Mouse (Mus musculus) limb, embryonic 13.5 days (tissue): ENCODE results near the gene Clock. TPM values are rescaled to one million over a fixed set of nuclear protein-coding genes. Genes with fewer than 3 reads are reported as not detected.

ENCODE experiments used
- ATAC-seq: fragments of 200-750 bp; cut with Nextera tagmentation; 2 replicates; pipeline ENCODE4 v1.8.0; 2017; ENCODE audit warnings: low read depth, moderate number of reproducible peaks, moderate TSS enrichment; ENCODE audit not compliant: low FRiP score
- H3K27ac ChIP-seq: fragments of 300-500 bp; sonication (generic); 2 replicates; pipeline ENCODE4 v1.5.1; 2015; ENCODE audit warnings: inconsistent platforms, mild to moderate bottlenecking, moderate library complexity
- H3K27me3 ChIP-seq: fragments of 300-500 bp; sonication (generic); 2 replicates; pipeline ENCODE4 v1.6.1; 2015; ENCODE audit warnings: mild to moderate bottlenecking, inconsistent platforms
- H3K36me3 ChIP-seq: fragments of 300-500 bp; sonication (generic); 2 replicates; pipeline ENCODE4 v1.6.1; 2015; ENCODE audit warnings: inconsistent platforms, mild to moderate bottlenecking, moderate library complexity
- H3K4me1 ChIP-seq: fragments of 300-500 bp; sonication (generic); 2 replicates; pipeline ENCODE4 v1.6.1; 2015; ENCODE audit warnings: inconsistent platforms
- H3K4me2 ChIP-seq: fragments of 300-500 bp; sonication (generic); replicated peaks from 2 replicates; pipeline ENCODE4 v1.6.1; 2015; ENCODE audit warnings: inconsistent platforms, mild to moderate bottlenecking, moderate library complexity
- H3K4me3 ChIP-seq: fragments of 300-500 bp; sonication (generic); 2 replicates; pipeline ENCODE4 v1.5.1; 2015; ENCODE audit warnings: moderate library complexity, mild to moderate bottlenecking, inconsistent platforms
- H3K9ac ChIP-seq: fragments of 300-500 bp; sonication (generic); 2 replicates; pipeline ENCODE4 v1.6.1; 2015; ENCODE audit warnings: mild to moderate bottlenecking, inconsistent platforms
- H3K9me3 ChIP-seq: fragments of 300-500 bp; sonication (generic); 2 replicates; pipeline ENCODE4 v1.6.1; 2016; ENCODE audit warnings: inconsistent platforms
- WGBS: fragments of 180-500 bp; shearing (Covaris S2); methylation state at CpG from one replicate; pipeline ENCODE4 v1.1.7; 2015; 5-methylcytosine and 5-hydroxymethylcytosine counted together
- polyA plus RNA-seq: library from polyadenylated mRNA; unstranded; fragments of >200 nt; fragmentation: Nextera tagmentation; extraction: Ambion mirVana; gene quantifications from 2 replicates; pipeline ENCODE4 v1.2.1, GENCODE M21; 2015

Clock gene
- polyA plus RNA-seq, 1 experiment from 2014 or later = 13.9 TPM

GRCm38 (mm10) chr5:76308206-76308605, 3.6 kb upstream of the Clock start:
- no peak for ATAC-seq
- no peak overlapping the region for H3K4me3 ChIP-seq

GRCm38 (mm10) chr5:76306261-76306660, 1.7 kb upstream of the Clock start:
- H3K9me3 ChIP-seq = no peaks in the 10 kb centered on the region

More at GRCm38 (mm10) chr5:76308206-76308605, 3.6 kb upstream of the Clock start:
- H3K36me3 ChIP-seq = no peaks in the 10 kb centered on the region
- WGBS = 61% methylated on average over 2 of the region's 2 CpGs
- H3K27me3 ChIP-seq = no peaks in the 10 kb centered on the region
- H3K27ac ChIP-seq = no peak overlapping the region
- H3K4me2 ChIP-seq = no peak overlapping the region
- peaks cover 9% of the 10 kb centered on the region for H3K4me1 ChIP-seq
- H3K9ac ChIP-seq = no peak overlapping the region
- no peaks in the 10 kb centered on the region for H3K9me3 ChIP-seq

GRCm38 (mm10) chr5:76305616-76306015, 1.0 kb upstream of the Clock start:
- Histone ChIP-seq H3K4me2 (peak overlapping the region; percentile 82), H3K27me3 (no peaks in the 10 kb centered on the region), H3K9me3 (no peaks in the 10 kb centered on the region), H3K9ac (0 out of 2 replicates have a peak overlapping the region, but pooled peaks have one; percentile 87), H3K4me1 (peaks cover 28% of the 10 kb centered on the region), H3K4me3 (peak overlapping the region; percentile 70), H3K27ac (no peak overlapping the region), H3K36me3 (no peaks in the 10 kb centered on the region)
- ATAC-seq = no peak
- 3% methylated on average over 8 of the region's 8 CpGs for WGBS

More at GRCm38 (mm10) chr5:76306261-76306660, 1.7 kb upstream of the Clock start:
- no peaks in the 10 kb centered on the region for H3K36me3 ChIP-seq
- ATAC-seq = no peak
- H3K27me3 ChIP-seq = no peaks in the 10 kb centered on the region
- peaks cover 22% of the 10 kb centered on the region for H3K4me1 ChIP-seq
- 60% methylated on average over 3 of the region's 3 CpGs for WGBS
- H3K4me2 ChIP-seq = no peak overlapping the region
- H3K9ac ChIP-seq = no peak overlapping the region
- H3K4me3 ChIP-seq = no peak overlapping the region
- H3K27ac ChIP-seq = no peak overlapping the region

GRCm38 (mm10) chr5:76303745-76304451, 694 bp downstream of the Clock start:
- H3K9me3 ChIP-seq = no peaks in the 10 kb centered on the region
- H3K4me1 ChIP-seq = peaks cover 28% of the 10 kb centered on the region
- peak; percentile 73 for ATAC-seq
- H3K9ac ChIP-seq = peak overlapping the region; percentile 87
- H3K36me3 ChIP-seq = no peaks in the 10 kb centered on the region
- H3K27me3 ChIP-seq = no peaks in the 10 kb centered on the region
- H3K27ac ChIP-seq = peak overlapping the region; percentile 96
- peak overlapping the region; percentile 70 for H3K4me3 ChIP-seq
- under 1% methylated on average over 77 of the region's 100 CpGs for WGBS
- H3K4me2 ChIP-seq = peak overlapping the region; percentile 82

- no peaks in the 10 kb centered on the region for H3K9me3 ChIP-seq
- peak overlapping the region; percentile 70 for H3K4me3 ChIP-seq
- no peaks in the 10 kb centered on the region for H3K36me3 ChIP-seq
- H3K4me1 ChIP-seq = peaks cover 28% of the 10 kb centered on the region
- peak overlapping the region; percentile 96 for H3K27ac ChIP-seq
- peak overlapping the region; percentile 87 for H3K9ac ChIP-seq
- peak overlapping the region; percentile 82 for H3K4me2 ChIP-seq
- 5% methylated on average over 11 of the region's 11 CpGs for WGBS
- no peaks in the 10 kb centered on the region for H3K27me3 ChIP-seq
- ATAC-seq = no peak
These were observed 1.2 kb downstream of the Clock start for GRCm38 (mm10) chr5:76303379-76303744.

GRCm38 (mm10) chr5:76302009-76302408, 2.6 kb downstream of the Clock start:
- Histone ChIP-seq H3K27me3 (no peaks in the 10 kb centered on the region), H3K4me1 (peaks cover 28% of the 10 kb centered on the region), H3K27ac (no peak overlapping the region), H3K9ac (no peak overlapping the region), H3K9me3 (no peaks in the 10 kb centered on the region), H3K4me2 (no peak overlapping the region), H3K4me3 (no peak overlapping the region), H3K36me3 (no peaks in the 10 kb centered on the region)
- no peak for ATAC-seq
- WGBS = 84% methylated on average over 2 of the region's 2 CpGs

GRCm38 (mm10) chr5:76289234-76289691, 15.3 kb downstream of the Clock start:
- 83% methylated on average over 8 of the region's 8 CpGs for WGBS
- H3K4me3 ChIP-seq = no peak overlapping the region
- H3K4me2 ChIP-seq = no peak overlapping the region
- no peaks in the 10 kb centered on the region for H3K9me3 ChIP-seq
- ATAC-seq = no peak
- H3K4me1 ChIP-seq = no peaks in the 10 kb centered on the region
- H3K27ac ChIP-seq = no peak overlapping the region
- H3K36me3 ChIP-seq = no peaks in the 10 kb centered on the region; the same call in 1 of the 2 replicates
- H3K27me3 ChIP-seq = no peaks in the 10 kb centered on the region
- H3K9ac ChIP-seq = no peak overlapping the region; the same call in 1 of the 2 replicates

- no peaks in the 10 kb centered on the region for H3K27me3 ChIP-seq
- no peaks in the 10 kb centered on the region for H3K4me1 ChIP-seq
- H3K4me2 ChIP-seq = no peak overlapping the region
- no peak overlapping the region for H3K27ac ChIP-seq
- WGBS = 89% methylated on average over 3 of the region's 3 CpGs
- no peak overlapping the region for H3K9ac ChIP-seq
- H3K9me3 ChIP-seq = no peaks in the 10 kb centered on the region
- no peaks in the 10 kb centered on the region; the same call in 1 of the 2 replicates for H3K36me3 ChIP-seq
- no peak for ATAC-seq
- no peak overlapping the region for H3K4me3 ChIP-seq
These were observed 16.3 kb downstream of the Clock start for GRCm38 (mm10) chr5:76288256-76288655.

GRCm38 (mm10) chr5:76287062-76287461, 17.5 kb downstream of the Clock start:
- Histone ChIP-seq H3K4me2 (no peak overlapping the region), H3K4me3 (no peak overlapping the region), H3K9ac (no peak overlapping the region), H3K4me1 (peaks cover 3% of the 10 kb centered on the region), H3K27ac (no peak overlapping the region), H3K9me3 (no peaks in the 10 kb centered on the region), H3K27me3 (no peaks in the 10 kb centered on the region), H3K36me3 (no peaks in the 10 kb centered on the region; the same call in 1 of the 2 replicates)
- no peak for ATAC-seq
- 75% methylated on average over 5 of the region's 5 CpGs for WGBS

GRCm38 (mm10) chr5:76285699-76286098, 18.9 kb downstream of the Clock start:
- Histone ChIP-seq H3K9me3 (no peaks in the 10 kb centered on the region), H3K4me2 (no peak overlapping the region), H3K4me3 (no peak overlapping the region), H3K27ac (no peak overlapping the region), H3K27me3 (no peaks in the 10 kb centered on the region), H3K9ac (no peak overlapping the region), H3K4me1 (peaks cover 6% of the 10 kb centered on the region), H3K36me3 (no peaks in the 10 kb centered on the region; the same call in 1 of the 2 replicates)
- WGBS = 64% methylated on average over 4 of the region's 4 CpGs
- ATAC-seq = no peak

- no peak for ATAC-seq
- no peak overlapping the region for H3K27ac ChIP-seq
- WGBS = 92% methylated on average over 1 of the region's 1 CpGs
These were observed 20.7 kb downstream of the Clock start for GRCm38 (mm10) chr5:76283890-76284289.

GRCm38 (mm10) chr5:76274977-76275376, 29.6 kb downstream of the Clock start:
- WGBS = 84% methylated on average over 4 of the region's 4 CpGs
- Histone ChIP-seq H3K9ac (no peak overlapping the region), H3K4me1 (no peaks in the 10 kb centered on the region), H3K4me2 (no peak overlapping the region), H3K36me3 (peaks cover 12% of the 10 kb centered on the region; the same call in 1 of the 2 replicates), H3K9me3 (no peaks in the 10 kb centered on the region), H3K27ac (no peak overlapping the region), H3K27me3 (no peaks in the 10 kb centered on the region), H3K4me3 (no peak overlapping the region)
- no peak for ATAC-seq

More at GRCm38 (mm10) chr5:76283890-76284289, 20.7 kb downstream of the Clock start:
- Histone ChIP-seq H3K27me3 (no peaks in the 10 kb centered on the region), H3K9me3 (no peaks in the 10 kb centered on the region), H3K4me1 (peaks cover 10% of the 10 kb centered on the region), H3K9ac (no peak overlapping the region), H3K4me2 (no peak overlapping the region), H3K36me3 (no peaks in the 10 kb centered on the region), H3K4me3 (no peak overlapping the region)
